Mouse (Mus musculus) layer of hippocampus, adult 18-20 months (tissue): Measurements from ENCODE around the gene Irx6. TPM values are rescaled to one million over a fixed set of nuclear protein-coding genes. Genes with fewer than 3 reads are reported as not detected.
A peak's percentile ranks its signal among the peaks of the same experiment; 100 is the strongest.

ENCODE experiments used
- DNase-seq, 2 experiments: peaks; one replicate each; pipeline ENCODE4 v3.0.0; 2022; ENCODE audit warnings: low spot score in 2 of 2
- total RNA-seq, 2 experiments: library from RNA; stranded (reverse); gene quantifications; 2 replicates each; pipeline ENCODE4 v1.2.3; 2021

The Irx6 gene
- total RNA-seq, 2 experiments from 2014 or later: 0.10 TPM

DNA sequence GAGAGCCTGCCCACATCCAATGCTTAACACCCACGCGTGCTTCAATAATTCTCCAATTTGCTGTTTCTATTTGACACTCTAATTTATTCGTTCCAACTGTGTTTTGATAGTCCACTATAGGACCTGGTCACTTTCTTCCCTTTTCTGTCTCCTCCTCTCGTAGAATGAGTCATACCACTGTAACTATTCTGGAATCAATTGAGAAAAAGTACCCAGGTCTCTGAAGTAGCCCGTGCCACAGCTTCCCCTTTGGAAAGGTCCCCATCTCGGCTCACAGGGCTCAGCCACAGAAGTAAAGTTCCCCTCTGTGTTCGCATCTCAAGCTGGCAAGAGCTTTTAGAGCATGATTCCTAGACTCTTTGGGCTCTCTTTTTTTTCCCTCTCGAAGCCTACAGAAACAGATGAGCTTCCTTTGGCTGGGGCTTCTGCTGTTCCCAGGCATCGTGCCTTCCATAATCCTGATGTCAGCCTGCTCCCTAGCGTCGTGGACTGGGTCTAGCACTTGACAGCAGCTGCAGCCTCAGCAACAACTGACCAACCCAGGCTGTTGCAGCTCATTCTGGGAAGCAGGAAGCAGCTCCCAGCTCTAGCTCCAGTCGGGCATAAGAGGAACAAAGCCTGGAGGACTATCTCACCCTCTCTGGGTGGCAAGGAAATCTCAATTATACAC is 47.3 kb downstream of the Irx6 start:
- DNase-seq: peak; percentile 39 to 79

DNA sequence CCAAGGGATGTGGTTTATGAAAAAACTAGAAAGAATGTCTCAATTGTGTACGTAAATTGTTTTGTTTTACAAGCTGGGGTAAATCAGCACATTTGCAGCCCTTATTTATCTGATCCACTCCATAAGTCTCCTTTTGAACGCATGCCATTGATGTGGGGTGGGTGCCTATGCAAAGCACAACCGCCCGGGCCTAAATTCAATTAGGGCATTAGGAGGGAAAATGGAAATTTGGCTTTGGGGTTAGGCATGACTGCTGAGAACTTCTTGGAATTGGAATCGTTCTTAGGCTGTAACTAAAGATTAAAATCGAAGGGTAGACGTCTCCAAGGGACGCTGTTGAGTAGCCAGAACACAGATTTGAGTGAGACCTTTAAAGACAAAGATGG is 47.8 kb downstream of the Irx6 start:
- no peak for DNase-seq

DNA sequence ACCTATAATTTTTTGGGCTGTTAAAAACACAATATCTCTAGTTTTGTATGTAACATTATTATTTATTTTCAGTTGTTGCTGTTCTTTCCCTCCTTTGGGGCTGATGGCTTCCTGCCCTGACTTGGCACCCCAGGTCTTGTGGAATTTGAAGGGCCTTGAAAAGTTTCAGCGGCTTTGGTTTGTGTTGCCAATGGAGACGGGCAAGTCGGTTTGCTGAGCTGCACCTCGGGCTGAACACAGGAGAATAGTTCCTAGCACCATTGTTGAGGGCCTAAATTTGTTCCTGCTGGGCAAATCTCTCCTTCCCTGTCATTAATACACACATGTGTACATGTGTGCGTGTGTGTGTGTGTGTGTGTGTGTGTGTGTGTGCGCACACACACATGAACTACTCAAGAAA is 49.2 kb downstream of the Irx6 start:
- no peak for DNase-seq

DNA sequence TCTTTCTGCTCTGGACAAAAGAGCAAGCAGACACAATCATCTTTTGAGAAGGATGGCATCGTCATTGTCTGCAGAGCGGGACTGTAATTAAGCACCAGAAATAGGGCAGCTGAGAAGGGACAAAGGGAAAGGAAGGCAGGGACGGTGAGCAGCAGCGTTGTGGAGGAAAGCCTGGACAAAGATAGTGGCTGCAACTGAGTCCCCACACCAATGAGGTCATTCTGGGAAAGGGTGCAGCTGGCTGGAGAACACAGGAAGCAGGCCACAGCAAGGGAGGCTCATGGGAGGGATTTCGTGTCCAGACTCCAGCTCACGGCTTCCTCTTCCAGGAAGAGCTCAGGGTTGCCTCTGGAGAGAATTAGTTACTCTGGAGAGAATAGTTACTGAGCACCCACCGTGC is 49.9 kb downstream of the Irx6 start:
- DNase-seq: no peak

DNA sequence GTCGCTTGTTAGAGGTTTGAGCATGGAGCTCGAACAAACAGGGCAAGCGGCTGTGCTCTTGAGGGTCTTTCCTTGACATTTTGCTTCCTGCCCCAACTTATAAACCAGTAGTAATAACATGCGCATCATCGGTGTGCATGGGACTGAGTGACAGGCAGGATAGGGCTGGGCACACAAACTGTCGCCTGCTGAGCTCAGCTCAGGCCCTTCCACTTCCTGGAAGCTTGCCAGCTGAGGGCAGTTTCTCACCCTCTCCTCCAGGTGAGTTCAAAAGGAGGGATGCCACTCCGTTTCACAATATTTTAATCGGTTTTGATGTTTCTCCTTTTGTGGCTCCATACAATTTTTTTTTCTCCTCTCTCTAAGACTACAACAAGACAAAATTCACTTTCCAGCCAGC is 50.3 kb downstream of the Irx6 start:
- no peak for DNase-seq

Other genes starting within 250 kb of the Irx6 start
- gene Mmp2, start 153.0 kb downstream of the Irx6 start, total RNA-seq: 1 to 10 TPM; 2.5 to 2.7 TPM
- 10 to 100 TPM in 1 of 2 experiments, 1 to 10 TPM in 1; 7.5 to 11.4 TPM for gene Lpcat2, start 181.1 kb downstream of the Irx6 start, total RNA-seq
- 1 to 10 TPM in 1 of 2 experiments, under 1 TPM in 1; 0.87 to 1.6 TPM for gene Capns2, start 227.1 kb downstream of the Irx6 start, total RNA-seq